Mouse (Mus musculus) lung, postnatal 0 days (tissue): ENCODE results near the gene Specc1. TPM values are rescaled to one million over a fixed set of nuclear protein-coding genes. Genes with fewer than 3 reads are reported as not detected.
A peak's percentile ranks its signal among the peaks of the same experiment; 100 is the strongest.

Experiments
- ATAC-seq: fragments of 200-750 bp; cut with Nextera tagmentation; 2 replicates; pipeline ENCODE4 v1.8.0; 2017; ENCODE audit warnings: moderate library complexity
- DNase-seq: peaks from one replicate; pipeline ENCODE4 v3.0.0-alpha.2; 2016; ENCODE audit warnings: low spot score
- H3K27ac ChIP-seq: fragments of 300-500 bp; sonication (generic); 2 replicates; pipeline ENCODE4 v1.5.1; 2014; ENCODE audit warnings: antibody characterized with exemption, mild to moderate bottlenecking, low read length, mixed read lengths
- H3K27me3 ChIP-seq: fragments of 300-500 bp; sonication (generic); replicated peaks from 2 replicates; pipeline ENCODE4 v1.6.1; 2014; ENCODE audit warnings: low read length, mixed read lengths; ENCODE audit not compliant: insufficient read depth
- H3K36me3 ChIP-seq: fragments of 300-500 bp; sonication (generic); 2 replicates; pipeline ENCODE4 v1.6.1; 2014; ENCODE audit warnings: low read length, mixed read lengths; ENCODE audit not compliant: insufficient read depth
- H3K4me1 ChIP-seq: fragments of 300-500 bp; sonication (generic); 2 replicates; pipeline ENCODE4 v1.6.1; 2014; ENCODE audit warnings: antibody characterized with exemption, low read depth, low read length, mixed read lengths; ENCODE audit not compliant: insufficient read depth
- H3K4me2 ChIP-seq: fragments of 300-500 bp; sonication (generic); replicated peaks from 2 replicates; pipeline ENCODE4 v1.6.1; 2014; ENCODE audit warnings: low read depth, mild to moderate bottlenecking, low read length, moderate library complexity, mixed read lengths
- H3K4me3 ChIP-seq: fragments of 300-500 bp; sonication (generic); 2 replicates; pipeline ENCODE4 v1.5.1; 2014; ENCODE audit warnings: low read depth, low read length
- H3K9ac ChIP-seq: fragments of 300-500 bp; sonication (generic); replicated peaks from 2 replicates; pipeline ENCODE4 v1.6.1; 2014; ENCODE audit warnings: low read depth, mild to moderate bottlenecking
- H3K9me3 ChIP-seq: fragments of 300-500 bp; sonication (generic); 2 replicates; pipeline ENCODE4 v1.6.1; 2016; ENCODE audit warnings: low read length, mixed read lengths
- CTCF ChIP-seq: IDR thresholded peaks from 2 replicates; pipeline ENCODE4 v1.5.1; 2016; ENCODE audit warnings: antibody characterized with exemption, mild to moderate bottlenecking
- EP300 ChIP-seq: IDR thresholded peaks from 2 replicates; pipeline ENCODE4 v1.6.1; 2016; ENCODE audit warnings: antibody characterized with exemption, mild to moderate bottlenecking, control low read depth
- WGBS: fragments of 180-500 bp; shearing (Covaris S2); extraction: QIAGEN DNeasy Blood & Tissue Kit; methylation state at CpG from one replicate; pipeline ENCODE4 v1.1.7; 2014; 5-methylcytosine and 5-hydroxymethylcytosine counted together
- polyA plus RNA-seq: library from polyadenylated mRNA; unstranded; fragments of >200 nt; fragmentation: Nextera tagmentation; extraction: Ambion mirVana; gene quantifications from 2 replicates; pipeline ENCODE4 v1.2.1, GENCODE M21; 2015

Gene Specc1
- polyA plus RNA-seq, 1 experiment from 2014 or later = 14.7 TPM

- TF ChIP-seq EP300 = no peak
- TF ChIP-seq CTCF = no peak
- peak; percentile 22 for DNase-seq
- no peak for ATAC-seq
- H3K4me1 ChIP-seq = no peaks in the 10 kb centered on the region
- H3K4me3 ChIP-seq = no peak overlapping the region
- H3K4me2 ChIP-seq = no peak overlapping the region
- no peaks in the 10 kb centered on the region for H3K9me3 ChIP-seq
- no peaks in the 10 kb centered on the region for H3K36me3 ChIP-seq
- no peak overlapping the region for H3K9ac ChIP-seq
- WGBS = 50% methylated on average over 4 of the region's 4 CpGs
- no peaks in the 10 kb centered on the region for H3K27me3 ChIP-seq
- H3K27ac ChIP-seq = no peak overlapping the region
These were observed 268.2 kb downstream of the Specc1 start for GRCm38 (mm10) chr11:62224797-62225196.

GRCm38 (mm10) chr11:62240631-62241261 lies 284.2 kb downstream of the Specc1 start:
- no peaks in the 10 kb centered on the region for H3K36me3 ChIP-seq
- H3K4me2 ChIP-seq = no peak overlapping the region
- no peaks in the 10 kb centered on the region for H3K4me1 ChIP-seq
- H3K9ac ChIP-seq = no peak overlapping the region
- no peak overlapping the region for H3K4me3 ChIP-seq
- no peaks in the 10 kb centered on the region for H3K9me3 ChIP-seq
- no peak overlapping the region for H3K27ac ChIP-seq
- TF ChIP-seq CTCF = no peak
- no peak for TF ChIP-seq EP300
- no peaks in the 10 kb centered on the region for H3K27me3 ChIP-seq
- no peak for ATAC-seq
- DNase-seq = no peak
- WGBS = 51% methylated on average over 12 of the region's 12 CpGs

GRCm38 (mm10) chr11:62243871-62244270 lies 287.3 kb downstream of the Specc1 start:
- 74% methylated on average over 8 of the region's 8 CpGs for WGBS
- Histone ChIP-seq H3K4me2 (no peak overlapping the region), H3K27me3 (no peaks in the 10 kb centered on the region), H3K27ac (no peak overlapping the region), H3K4me1 (no peaks in the 10 kb centered on the region), H3K9ac (no peak overlapping the region), H3K9me3 (no peaks in the 10 kb centered on the region), H3K4me3 (no peak overlapping the region), H3K36me3 (no peaks in the 10 kb centered on the region)
- ATAC-seq (no peak), DNase-seq (no peak)
- TF ChIP-seq EP300 (no peak), CTCF (no peak)

GRCm38 (mm10) chr11:62244471-62244870 lies 287.9 kb downstream of the Specc1 start:
- Histone ChIP-seq H3K9ac (no peak overlapping the region), H3K4me3 (no peak overlapping the region), H3K36me3 (no peaks in the 10 kb centered on the region), H3K9me3 (no peaks in the 10 kb centered on the region), H3K27me3 (no peaks in the 10 kb centered on the region), H3K27ac (no peak overlapping the region), H3K4me1 (no peaks in the 10 kb centered on the region), H3K4me2 (no peak overlapping the region)
- no peak for ATAC-seq
- WGBS = 87% methylated on average over 4 of the region's 4 CpGs
- TF ChIP-seq CTCF = no peak
- DNase-seq = no peak

- Histone ChIP-seq H3K4me2 (peak overlapping the region; percentile 94), H3K9me3 (no peaks in the 10 kb centered on the region), H3K36me3 (no peaks in the 10 kb centered on the region), H3K4me3 (peak overlapping the region; percentile 52), H3K27me3 (no peaks in the 10 kb centered on the region), H3K4me1 (peaks cover 4% of the 10 kb centered on the region; the same call in 1 of the 2 replicates), H3K9ac (peak overlapping the region; percentile 39; the same call in 1 of the 2 replicates), H3K27ac (peak overlapping the region; percentile 68)
- WGBS = 26% methylated on average over 17 of the region's 18 CpGs
- TF ChIP-seq CTCF (no peak), EP300 (no peak)
- DNase-seq (no peak), ATAC-seq (no peak)
These were observed 291.3 kb downstream of the Specc1 start for GRCm38 (mm10) chr11:62247759-62248400.

- H3K36me3 ChIP-seq = no peaks in the 10 kb centered on the region
- H3K4me2 ChIP-seq = peak within 1 kb of the TSS; percentile 94
- H3K4me1 ChIP-seq = peaks cover 7% of the 10 kb centered on the region; the same call in 1 of the 2 replicates
- peak within 1 kb of the TSS; percentile 68 for H3K27ac ChIP-seq
- DNase-seq = peak; percentile 80
- H3K4me3 ChIP-seq = peak within 1 kb of the TSS; percentile 52
- peak within 1 kb of the TSS; percentile 39 for H3K9ac ChIP-seq
- no peak for TF ChIP-seq CTCF
- no peak for TF ChIP-seq EP300
- H3K27me3 ChIP-seq = no peaks in the 10 kb centered on the region
- peak; percentile 90 for ATAC-seq
- no peaks in the 10 kb centered on the region for H3K9me3 ChIP-seq
- WGBS = under 1% methylated on average over 69 of the region's 69 CpGs
These were observed 292.1 kb downstream of the Specc1 start, which contains the start of gene Adora2b for GRCm38 (mm10) chr11:62248401-62249244. TSS of gene Adora2b (plus strand) at chr11:62248984.
